Mouse (Mus musculus) neural tube, embryonic 11.5 days (tissue): ENCODE data around the gene Rnf185. TPM values are rescaled to one million over a fixed set of nuclear protein-coding genes. Genes with fewer than 3 reads are reported as not detected.

Source experiments
- ATAC-seq: fragments of 200-750 bp; cut with Nextera tagmentation; 2 replicates; pipeline ENCODE4 v1.8.0; 2017; ENCODE audit warnings: moderate number of reproducible peaks, mild to moderate bottlenecking, moderate TSS enrichment, moderate library complexity; ENCODE audit not compliant: insufficient read depth, low FRiP score, low TSS enrichment
- DNase-seq: peaks from one replicate; pipeline ENCODE4 v3.0.0-alpha.2; 2015; ENCODE audit warnings: low spot score
- H3K27ac ChIP-seq: fragments of 300-500 bp; sonication (generic); 2 replicates; pipeline ENCODE4 v1.5.1; 2014; ENCODE audit warnings: low read depth, mild to moderate bottlenecking, low read length
- H3K27me3 ChIP-seq: fragments of 300-500 bp; sonication (generic); 2 replicates; pipeline ENCODE4 v1.6.1; 2014; ENCODE audit warnings: mild to moderate bottlenecking, low read length, mixed read lengths; ENCODE audit not compliant: control insufficient read depth, insufficient read depth
- H3K36me3 ChIP-seq: fragments of 300-500 bp; sonication (generic); 2 replicates; pipeline ENCODE4 v1.6.1; 2014; ENCODE audit warnings: mild to moderate bottlenecking, low read length, moderate library complexity, mixed read lengths; ENCODE audit not compliant: control insufficient read depth, insufficient read depth
- H3K4me1 ChIP-seq: fragments of 300-500 bp; sonication (generic); 2 replicates; pipeline ENCODE4 v1.6.1; 2014; ENCODE audit warnings: low read length, mixed read lengths; ENCODE audit not compliant: control insufficient read depth, insufficient read depth
- H3K4me2 ChIP-seq: fragments of 300-500 bp; sonication (generic); 2 replicates; pipeline ENCODE4 v1.6.1; 2014; ENCODE audit warnings: low read depth, mild to moderate bottlenecking, moderate library complexity
- H3K4me3 ChIP-seq: fragments of 300-500 bp; sonication (generic); 2 replicates; pipeline ENCODE4 v1.5.1; 2014; ENCODE audit warnings: low read depth, low read length
- H3K9ac ChIP-seq: fragments of 300-500 bp; sonication (generic); 2 replicates; pipeline ENCODE4 v1.6.1; 2014; ENCODE audit warnings: mild to moderate bottlenecking, low read length
- H3K9me3 ChIP-seq: fragments of 300-500 bp; sonication (generic); 2 replicates; pipeline ENCODE4 v1.6.1; 2016; ENCODE audit warnings: low read length; ENCODE audit not compliant: control insufficient read depth
- WGBS: fragments of 180-500 bp; shearing (Covaris S2); extraction: QIAGEN DNeasy Blood & Tissue Kit; methylation state at CpG from one replicate; pipeline ENCODE4 v1.1.7; 2014; 5-methylcytosine and 5-hydroxymethylcytosine counted together
- polyA plus RNA-seq: library from polyadenylated mRNA; unstranded; fragments of >200 nt; fragmentation: Nextera tagmentation; extraction: Ambion mirVana; gene quantifications from 2 replicates; pipeline ENCODE4 v1.2.1, GENCODE M21; 2014

The Rnf185 gene
- polyA plus RNA-seq, 1 experiment from 2014 or later: 59.5 TPM

GRCm38 (mm10) chr11:3394520-3394919, 57.6 kb downstream of the Rnf185 start:
- Histone ChIP-seq H3K4me1 (peaks cover 5% of the 10 kb centered on the region), H3K4me3 (no peak overlapping the region), H3K9me3 (no peaks in the 10 kb centered on the region), H3K27ac (no peak overlapping the region), H3K9ac (no peak overlapping the region), H3K36me3 (no peaks in the 10 kb centered on the region), H3K4me2 (no peak overlapping the region), H3K27me3 (no peaks in the 10 kb centered on the region)
- WGBS: 61% methylated on average over 5 of the region's 5 CpGs
- no peak for DNase-seq
- no peak for ATAC-seq

- H3K9ac ChIP-seq: no peak overlapping the region
- 89% methylated on average over 8 of the region's 8 CpGs for WGBS
- peaks cover 5% of the 10 kb centered on the region for H3K4me1 ChIP-seq
- H3K27ac ChIP-seq: no peak overlapping the region
- DNase-seq (no peak), ATAC-seq (no peak)
- no peak overlapping the region for H3K4me3 ChIP-seq
- no peaks in the 10 kb centered on the region for H3K27me3 ChIP-seq
- no peaks in the 10 kb centered on the region for H3K9me3 ChIP-seq
- no peaks in the 10 kb centered on the region for H3K36me3 ChIP-seq
- H3K4me2 ChIP-seq: no peak overlapping the region
Measured at GRCm38 (mm10) chr11:3392526-3392925, 59.6 kb downstream of the Rnf185 start.

- H3K9ac ChIP-seq: no peak overlapping the region
- H3K36me3 ChIP-seq: no peaks in the 10 kb centered on the region
- WGBS: 93% methylated on average over 5 of the region's 5 CpGs
- no peak overlapping the region for H3K4me2 ChIP-seq
- no peak overlapping the region for H3K27ac ChIP-seq
- H3K4me3 ChIP-seq: no peak overlapping the region
- ATAC-seq: no peak
- no peak for DNase-seq
- no peaks in the 10 kb centered on the region for H3K4me1 ChIP-seq
- H3K27me3 ChIP-seq: no peaks in the 10 kb centered on the region
- H3K9me3 ChIP-seq: no peaks in the 10 kb centered on the region
Measured at GRCm38 (mm10) chr11:3390789-3391188, 61.4 kb downstream of the Rnf185 start.

- DNase-seq (no peak), ATAC-seq (no peak)
- H3K27ac ChIP-seq: no peak overlapping the region
- no peaks in the 10 kb centered on the region for H3K9me3 ChIP-seq
- H3K4me2 ChIP-seq: no peak overlapping the region
- H3K4me1 ChIP-seq: no peaks in the 10 kb centered on the region
- 72% methylated on average over 5 of the region's 5 CpGs for WGBS
- no peak overlapping the region for H3K4me3 ChIP-seq
- no peak overlapping the region for H3K9ac ChIP-seq
- H3K27me3 ChIP-seq: no peaks in the 10 kb centered on the region
- no peaks in the 10 kb centered on the region for H3K36me3 ChIP-seq
Measured at GRCm38 (mm10) chr11:3389996-3390395, 62.2 kb downstream of the Rnf185 start.

- no peaks in the 10 kb centered on the region for H3K9me3 ChIP-seq
- ATAC-seq: no peak
- DNase-seq: no peak
- WGBS: 91% methylated on average over 6 of the region's 6 CpGs
- no peaks in the 10 kb centered on the region for H3K36me3 ChIP-seq
- no peaks in the 10 kb centered on the region for H3K27me3 ChIP-seq
- no peaks in the 10 kb centered on the region for H3K4me1 ChIP-seq
- H3K9ac ChIP-seq: no peak overlapping the region
- H3K27ac ChIP-seq: no peak overlapping the region
- H3K4me3 ChIP-seq: no peak overlapping the region
- H3K4me2 ChIP-seq: no peak overlapping the region
Measured at GRCm38 (mm10) chr11:3387482-3388196, 64.5 kb downstream of the Rnf185 start.

- Histone ChIP-seq H3K4me1 (no peaks in the 10 kb centered on the region), H3K9me3 (no peaks in the 10 kb centered on the region), H3K9ac (no peak overlapping the region), H3K27me3 (no peaks in the 10 kb centered on the region), H3K27ac (no peak overlapping the region), H3K36me3 (peaks cover under 1% of the 10 kb centered on the region; the same call in 1 of the 2 replicates), H3K4me2 (no peak overlapping the region), H3K4me3 (no peak overlapping the region)
- ATAC-seq (no peak), DNase-seq (peak; percentile 80)
- WGBS: 33% methylated on average over 4 of the region's 4 CpGs
Measured at GRCm38 (mm10) chr11:3386941-3387368, 65.2 kb downstream of the Rnf185 start.

GRCm38 (mm10) chr11:3382602-3383594, 69.3 kb downstream of the Rnf185 start:
- WGBS: 79% methylated on average over 5 of the region's 5 CpGs
- ATAC-seq: no peak

GRCm38 (mm10) chr11:3381148-3381814, 70.9 kb downstream of the Rnf185 start:
- H3K4me2 ChIP-seq: no peak overlapping the region
- peaks cover 2% of the 10 kb centered on the region; the same call in 1 of the 2 replicates for H3K36me3 ChIP-seq
- DNase-seq (no peak), ATAC-seq (no peak)
- WGBS: 90% methylated on average over 6 of the region's 6 CpGs
- no peak overlapping the region for H3K4me3 ChIP-seq
- H3K9me3 ChIP-seq: no peaks in the 10 kb centered on the region
- no peaks in the 10 kb centered on the region for H3K27me3 ChIP-seq
- no peak overlapping the region for H3K27ac ChIP-seq
- H3K4me1 ChIP-seq: no peaks in the 10 kb centered on the region
- H3K9ac ChIP-seq: no peak overlapping the region

More at GRCm38 (mm10) chr11:3382602-3383594, 69.3 kb downstream of the Rnf185 start:
- no peak for DNase-seq
- Histone ChIP-seq H3K4me3 (no peak overlapping the region), H3K4me1 (no peaks in the 10 kb centered on the region), H3K9ac (no peak overlapping the region), H3K4me2 (no peak overlapping the region), H3K27me3 (no peaks in the 10 kb centered on the region), H3K36me3 (peaks cover 2% of the 10 kb centered on the region; the same call in 1 of the 2 replicates), H3K9me3 (no peaks in the 10 kb centered on the region), H3K27ac (no peak overlapping the region)
